Mouse (Mus musculus): Measurements from ENCODE around the gene Gp9. TPM values are rescaled to one million over a fixed set of nuclear protein-coding genes. Genes with fewer than 3 reads are reported as not detected.
A peak's percentile ranks its signal among the peaks of the same experiment; 100 is the strongest.

Gp9 gene
- total RNA-seq, 2 experiments from 2014 or later = 0.39 to 0.60 TPM

DNA sequence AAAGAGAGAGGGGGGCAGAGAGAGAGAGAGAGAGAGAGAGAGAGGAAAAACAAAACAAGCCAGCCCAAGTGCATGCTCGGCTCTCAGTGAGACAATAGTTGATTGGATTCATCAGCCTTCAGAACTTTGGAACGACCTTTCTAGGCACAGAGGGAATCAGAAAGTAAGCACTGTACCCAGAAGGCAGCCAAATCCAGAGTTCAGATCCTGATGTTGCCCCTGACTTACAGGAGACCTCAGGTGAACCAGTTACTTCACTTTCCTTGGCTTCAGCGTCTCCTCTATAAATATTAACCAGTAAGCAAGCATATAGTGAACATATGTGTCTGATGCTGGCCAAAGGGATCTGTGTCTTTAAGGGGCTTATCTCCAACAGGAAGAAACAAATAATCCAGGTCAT lies 30.6 kb downstream of the Gp9 start:
- DNase-seq (ENCODE audit: low spot score in 2 of 2) = no peak

DNA sequence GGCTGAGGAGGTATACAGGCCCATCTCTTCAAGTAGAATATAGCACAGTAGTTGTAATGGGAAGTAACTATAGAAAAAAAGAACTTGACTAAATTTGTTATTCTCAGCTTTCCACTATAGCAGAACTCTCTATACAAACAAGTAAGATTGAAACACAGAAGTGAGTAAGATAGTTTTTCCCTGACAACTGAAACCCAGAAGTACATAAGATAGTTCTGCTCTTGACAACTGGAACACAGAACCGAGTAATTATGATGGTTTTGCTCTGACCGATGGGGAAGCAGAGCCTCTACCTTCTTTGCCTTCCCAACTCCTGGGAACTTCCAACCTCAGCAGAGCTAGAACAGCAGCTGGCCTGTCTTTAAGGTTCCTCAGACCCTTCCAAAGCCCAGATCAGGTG lies 31.3 kb downstream of the Gp9 start:
- DNase-seq (ENCODE audit: low spot score in 2 of 2) = no peak

DNA sequence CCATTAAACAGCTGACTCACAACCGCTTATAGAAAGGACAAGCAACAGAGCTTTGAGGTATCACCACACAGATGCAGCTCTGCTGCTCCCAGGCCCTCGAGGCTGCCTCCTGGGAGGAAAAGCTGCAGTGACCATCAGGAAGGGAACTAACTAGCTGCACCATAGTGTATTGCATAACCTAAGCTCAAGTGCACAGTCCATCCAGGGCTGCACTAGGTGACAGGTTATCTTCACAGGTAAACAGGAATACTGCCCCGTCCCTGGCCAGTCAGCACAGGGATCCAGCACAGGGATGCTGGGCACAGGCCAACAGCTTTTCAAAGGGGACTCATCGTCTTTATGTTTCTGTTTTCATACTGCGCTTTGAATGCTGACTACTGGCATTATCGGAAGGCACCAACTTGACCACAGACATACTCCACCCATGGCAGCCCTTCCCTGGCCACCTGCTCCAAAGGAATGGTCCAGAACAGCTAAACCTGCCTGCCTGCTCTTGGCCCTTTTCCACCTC lies 31.8 kb downstream of the Gp9 start:
- no peak for DNase-seq (ENCODE audit: low spot score in 2 of 2)

DNA sequence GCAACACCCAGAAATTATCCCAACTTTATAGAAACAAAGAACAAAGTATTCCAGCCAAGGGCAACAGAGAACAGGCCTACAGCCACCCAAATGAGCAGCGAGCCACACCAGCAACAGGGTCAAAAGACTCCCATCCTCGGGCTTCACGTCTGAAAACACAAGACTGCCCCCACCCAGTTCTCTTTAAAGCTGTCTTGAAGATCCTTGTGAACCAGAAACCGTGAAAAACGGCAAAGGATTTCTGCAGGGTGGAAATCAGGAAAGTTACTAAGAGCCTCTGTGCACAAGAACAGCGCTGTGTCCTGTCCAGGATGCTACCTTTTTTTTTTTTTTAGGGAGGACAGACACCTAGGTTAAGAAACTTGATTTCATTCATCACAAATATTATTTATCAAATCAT lies 32.4 kb downstream of the Gp9 start:
- no peak for DNase-seq (ENCODE audit: low spot score in 2 of 2)

DNA sequence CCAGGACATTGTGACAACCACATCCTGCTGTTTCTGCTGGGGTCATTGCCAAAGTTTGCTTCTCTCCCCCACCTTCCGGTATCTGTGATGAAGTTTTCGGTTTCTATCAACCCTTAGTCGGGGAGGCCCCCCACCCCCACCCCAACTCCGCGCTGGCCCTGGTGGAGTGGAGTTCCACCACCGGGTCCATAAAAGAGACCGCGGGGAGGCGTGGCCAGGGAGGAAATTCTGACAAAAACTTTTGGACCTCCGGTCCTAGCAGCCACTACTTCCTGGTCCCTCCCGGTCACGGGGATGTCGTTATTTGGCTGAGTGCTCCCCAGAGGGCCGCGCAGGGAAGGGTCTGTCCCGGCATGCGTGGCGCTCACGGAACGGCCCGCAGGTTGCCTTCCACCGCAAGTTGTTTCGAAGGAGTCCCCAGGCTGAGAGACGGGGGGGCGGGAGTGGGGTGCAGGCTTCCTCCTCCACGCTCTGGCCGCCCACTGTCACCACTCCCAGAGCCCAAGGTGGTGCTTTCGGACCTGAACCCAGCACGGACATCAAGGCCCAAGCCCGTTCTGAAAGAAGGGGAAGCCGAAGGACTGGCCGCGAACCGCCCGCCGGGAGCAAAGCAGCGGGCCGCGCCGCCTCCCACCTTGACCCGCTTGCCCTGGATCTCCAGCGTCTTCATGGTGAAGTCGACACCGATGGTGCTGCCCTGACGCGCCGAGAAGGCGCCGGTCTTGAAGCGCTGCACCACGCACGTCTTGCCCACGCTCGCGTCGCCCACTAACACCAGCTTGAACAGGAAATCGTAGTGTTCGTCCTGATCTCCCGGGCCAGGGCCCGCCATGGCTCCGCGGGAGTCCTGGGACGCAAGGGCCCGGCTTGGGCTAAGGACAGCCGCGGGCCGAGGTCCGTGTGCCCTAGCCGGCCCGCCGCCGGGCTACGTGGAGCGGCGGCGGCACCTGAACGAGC lies 33.1 kb downstream of the Gp9 start:
- DNase-seq (ENCODE audit: low spot score in 2 of 2) = peak; percentile 18 to 32

DNA sequence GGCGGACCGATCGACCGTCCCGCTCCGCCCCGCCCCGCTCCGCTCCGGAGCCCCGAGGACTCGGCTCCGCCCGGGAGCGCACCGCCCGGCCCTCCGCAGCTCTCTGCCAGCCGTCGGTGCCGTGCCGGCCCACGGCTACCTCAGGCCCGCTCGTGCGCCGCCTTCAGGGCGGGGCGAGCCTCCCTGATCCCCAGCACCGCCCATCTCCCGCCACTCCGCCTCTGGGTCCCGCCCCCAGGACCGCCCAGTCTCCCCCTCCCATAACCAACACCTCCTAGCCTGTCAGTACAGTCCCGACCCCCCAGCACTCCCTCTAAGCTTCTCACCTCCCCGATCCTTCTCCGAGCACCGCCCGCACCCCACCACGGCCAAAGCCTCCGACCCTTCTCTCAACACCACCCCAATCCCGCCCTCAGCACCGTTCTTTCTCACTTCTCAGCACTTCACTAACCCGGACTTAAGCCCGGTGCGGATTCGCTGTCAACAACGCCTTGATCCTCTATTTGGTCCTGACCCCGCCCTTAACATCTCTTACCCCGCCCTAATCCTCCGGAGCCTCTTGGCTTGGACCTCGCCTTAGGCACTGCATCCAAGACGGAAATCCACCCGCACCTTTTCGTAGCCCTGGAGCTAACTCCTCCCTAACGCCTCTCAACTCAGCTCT lies 33.9 kb downstream of the Gp9 start, which contains the start of gene Rab43:
Rab43 (minus strand) TSS at position 490 of the 664 bp plus-strand sequence.
- peak; percentile 84 to 92 for DNase-seq (ENCODE audit: low spot score in 2 of 2)

DNA sequence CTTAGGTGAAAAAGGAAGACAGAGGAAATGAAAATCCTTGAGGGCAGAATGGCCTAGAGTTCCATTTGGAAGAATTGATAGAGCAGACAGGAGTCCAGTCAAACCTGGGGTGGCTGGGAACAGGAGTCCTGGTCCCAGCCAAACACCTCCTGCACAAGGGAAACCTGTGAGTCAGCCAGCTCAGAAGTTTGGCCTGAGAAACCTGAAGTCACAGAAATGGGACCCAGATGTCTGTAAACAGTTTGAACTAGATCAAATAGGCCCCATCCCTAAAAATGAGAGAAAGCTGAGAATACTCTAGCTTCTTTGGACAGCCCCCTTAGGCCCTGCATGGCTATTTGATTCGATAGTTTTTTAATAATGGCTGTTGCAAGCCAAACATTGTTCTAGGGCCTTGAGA lies 34.8 kb downstream of the Gp9 start:
- no peak for DNase-seq (ENCODE audit: low spot score in 2 of 2)

DNA sequence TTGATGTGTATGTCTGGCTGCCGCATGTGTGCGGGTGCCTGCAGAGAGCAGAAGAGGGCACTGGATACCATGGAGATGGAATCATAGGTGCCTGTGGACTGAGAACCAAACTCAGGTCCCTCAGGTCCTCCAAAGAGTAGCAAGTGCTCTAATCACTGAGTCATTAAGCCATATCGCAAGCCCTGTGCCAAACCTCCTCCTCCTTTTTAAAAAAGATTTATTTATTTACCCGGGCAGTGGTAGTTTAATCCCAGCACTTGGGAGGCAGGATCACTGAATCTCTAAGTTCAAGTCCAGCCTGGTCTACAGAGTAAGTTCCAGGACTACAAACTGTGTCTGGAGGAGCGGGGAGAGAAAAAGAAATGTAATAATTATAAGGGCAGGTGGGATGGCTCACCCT lies 36.6 kb downstream of the Gp9 start:
- DNase-seq (ENCODE audit: low spot score in 2 of 2) = no peak

DNA sequence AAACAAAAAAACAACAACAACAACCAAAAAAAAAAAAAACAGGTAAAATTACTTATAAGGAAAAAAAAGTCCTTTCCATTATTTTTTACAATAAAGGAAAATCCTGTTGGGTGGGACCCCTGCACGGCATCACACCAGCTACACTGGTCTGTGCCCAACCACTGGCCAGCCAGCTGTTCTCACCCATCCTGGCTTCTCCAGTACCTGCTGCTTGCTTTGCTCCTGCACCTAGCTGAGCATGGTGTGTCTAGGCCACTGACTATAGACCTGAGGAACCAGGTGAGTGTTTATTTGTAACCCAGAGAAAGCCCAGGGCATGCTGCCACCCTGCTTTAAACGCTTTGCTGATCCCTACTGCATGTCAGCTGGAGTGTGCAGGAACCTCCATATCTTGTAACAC lies 42.5 kb downstream of the Gp9 start:
- DNase-seq (ENCODE audit: low spot score in 2 of 2) = no peak

Other genes starting within 250 kb of the Gp9 start
- gene Arhgap25, start 244.8 kb upstream of the Gp9 start, total RNA-seq (2021) = 1 to 10 TPM; 2.7 to 3.3 TPM
- under 1 TPM; 0.48 to 0.55 TPM for gene Prokr1, start 187.3 kb upstream of the Gp9 start, total RNA-seq (2021)
- gene Aplf, start 105.9 kb upstream of the Gp9 start, total RNA-seq (2021) = 1 to 10 TPM; 7.3 to 7.4 TPM
- 1 to 10 TPM; 4.1 to 5.0 TPM for gene Efcc1, start 47.2 kb upstream of the Gp9 start, total RNA-seq (2021)
- gene Rab43, start 34.1 kb downstream of the Gp9 start, total RNA-seq (2021) = 10 to 100 TPM; 17.2 to 21.9 TPM
- 1 to 10 TPM; 2.0 to 3.0 TPM for gene Gm45140, start 57.7 kb downstream of the Gp9 start, total RNA-seq (2021)
- 10 to 100 TPM; 28.9 to 33.8 TPM for gene Isy1, start 60.7 kb downstream of the Gp9 start, total RNA-seq (2021)
- 100 to 1,000 TPM; 231 to 244 TPM for gene Cnbp, start 73.0 kb downstream of the Gp9 start, total RNA-seq (2021)
- gene Copg1, start 109.7 kb downstream of the Gp9 start, total RNA-seq (2021) = 100 to 1,000 TPM; 201 to 215 TPM
- gene Hmces, start 135.9 kb downstream of the Gp9 start, total RNA-seq (2021) = 10 to 100 TPM; 24.4 to 26.3 TPM
- gene H1fx, start 203.6 kb downstream of the Gp9 start, total RNA-seq (2021) = 10 to 100 TPM; 70.0 to 76.0 TPM

Measured in layer of hippocampus, postnatal 14 days (tissue).